Mouse (Mus musculus): ENCODE results near the gene Fzr1. TPM values are rescaled to one million over a fixed set of nuclear protein-coding genes. Genes with fewer than 3 reads are reported as not detected.

The Fzr1 gene
- total and polyA plus RNA-seq, 3 experiments: 20.7 to 115 TPM; not detected in 1

DNA sequence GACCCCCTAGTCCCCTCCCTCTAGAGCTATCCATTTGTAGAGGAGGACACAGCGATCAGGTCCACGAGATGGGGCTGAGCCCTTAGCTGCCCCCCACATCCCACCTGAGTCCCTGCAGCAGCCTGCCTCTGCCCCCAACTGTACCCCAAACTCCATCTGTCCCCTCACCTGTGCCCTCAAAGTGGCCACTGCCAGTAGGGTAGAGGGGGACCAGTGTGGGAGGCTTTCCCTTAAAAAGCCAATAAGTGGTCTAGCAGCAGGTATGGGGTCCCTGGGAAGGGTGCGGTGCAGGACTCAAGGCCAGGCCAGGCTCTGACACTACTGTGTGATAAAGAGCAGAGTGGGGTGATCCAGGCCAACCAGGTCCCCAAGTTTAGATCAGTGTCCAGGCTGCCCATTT lies 49.0 kb upstream of the Fzr1 start:
- Histone ChIP-seq H3K4me1 (ENCODE audit: control insufficient read depth in 1 of 2, insufficient read depth in 2 of 2, low read length in 2 of 2) (peaks cover 0 to 12% of the 10 kb centered on the region in 2 experiments; a peak in 2 of 4 replicates), H3K79me2 (ENCODE audit: control insufficient read depth, insufficient read depth, low read length, poor library complexity) (peaks cover 7% of the 10 kb centered on the region), H3K9me3 (replicated peaks; ENCODE audit: insufficient read depth, low read length) (no peaks in the 10 kb centered on the region), H3K27me3 (ENCODE audit: control insufficient read depth in 1 of 2, insufficient read depth in 2 of 2, low read length in 2 of 2) (no peaks in the 10 kb centered on the region), H3K4me3 (ENCODE audit: control insufficient read depth in 1 of 2, insufficient read depth in 1 of 2, low read depth in 2 of 2, low read length in 2 of 2) (peak overlapping the region; percentile 66 to 91), H3K36me3 (ENCODE audit: control insufficient read depth in 1 of 2, insufficient read depth in 2 of 2, low read length in 2 of 2) (peaks cover 0 to 3% of the 10 kb centered on the region in 2 experiments; a peak in 1 of 4 replicates), H3K9ac (ENCODE audit: control insufficient read depth, low read depth, low read length, poor library complexity, severe bottlenecking) (peak overlapping the region; percentile 53), H3K27ac (ENCODE audit: control insufficient read depth, low read depth, low read length) (no peak overlapping the region)
- TF ChIP-seq BHLHE40 (IDR thresholded peaks at IDR 0.05; ENCODE audit: borderline replicate concordance, low read depth, low read length) (no peak), ZNF384 (IDR thresholded peaks at IDR 0.05; ENCODE audit: low read depth, low read length) (no peak), MAFK (IDR thresholded peaks at IDR 0.05; ENCODE audit: borderline replicate concordance, low read depth, low read length) (no peak), HCFC1 (IDR thresholded peaks at IDR 0.05; ENCODE audit: low read depth, low read length) (no peak), POLR2AphosphoS5 (IDR thresholded peaks at IDR 0.05; ENCODE audit: borderline replicate concordance, low read depth, low read length) (no peak), GATA1 (IDR thresholded peaks at IDR 0.05; ENCODE audit: low read depth, low read length) (no peak), JUND (IDR thresholded peaks at IDR 0.05; ENCODE audit: low read depth, low read length) (no peak), E2F4 (IDR thresholded peaks at IDR 0.05; ENCODE audit: borderline replicate concordance, low read depth, low read length) (no peak), USF2 (IDR thresholded peaks at IDR 0.05; ENCODE audit: borderline replicate concordance in 1 of 2, insufficient read depth in 1 of 2, low read depth in 1 of 2, low read length in 2 of 2) (no peak), POLR2A (IDR thresholded peaks at IDR 0.05; ENCODE audit: control insufficient read depth in 1 of 2, insufficient read depth in 1 of 2, low read depth in 1 of 2, low read length in 2 of 2, poor library complexity in 1 of 2) (no peak), MAZ (IDR thresholded peaks at IDR 0.05; ENCODE audit: low read depth, low read length) (no peak), ZC3H11A (IDR thresholded peaks at IDR 0.05; ENCODE audit: low read depth, low read length) (no peak), MYC (IDR thresholded peaks at IDR 0.05; ENCODE audit: low read depth, low read length) (no peak), ZMIZ1 (IDR thresholded peaks at IDR 0.05; ENCODE audit: low read depth, low read length) (no peak), TAL1 (IDR thresholded peaks at IDR 0.05; ENCODE audit: low read length) (no peak), NELFE (IDR thresholded peaks at IDR 0.05; ENCODE audit: low read depth, low read length) (no peak), ETS1 (IDR thresholded peaks at IDR 0.05; ENCODE audit: low read depth, low read length) (no peak), NRF1 (IDR thresholded peaks at IDR 0.05; ENCODE audit: insufficient read depth, low read depth, low read length, poor library complexity, severe bottlenecking) (no peak), CHD1 (IDR thresholded peaks at IDR 0.05; ENCODE audit: low read depth, low read length) (no peak), TCF12 (IDR thresholded peaks at IDR 0.05; ENCODE audit: low read depth, low read length) (no peak)
- no peak for DNase-seq (ENCODE audit: low read depth, low spot score)

DNA sequence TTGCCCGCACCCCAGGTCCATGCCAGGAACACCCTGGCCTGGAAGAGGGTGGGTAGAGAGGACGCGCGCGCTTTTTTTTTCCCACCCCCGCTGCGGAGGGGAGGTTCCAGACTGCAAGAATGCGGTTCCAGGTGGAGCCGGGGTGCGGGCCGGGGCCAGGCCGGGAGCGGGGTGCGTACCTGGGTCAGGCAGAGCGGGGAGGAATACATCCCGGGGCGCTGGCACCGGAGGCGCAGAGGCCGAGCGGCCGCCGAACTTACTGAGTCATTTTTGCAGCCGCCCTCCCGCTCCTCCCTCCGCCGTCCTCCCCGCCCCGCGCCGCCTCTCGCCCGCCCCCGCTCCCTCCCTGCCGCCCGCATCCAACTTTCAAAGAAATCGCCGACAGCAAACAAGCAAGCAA lies 48.6 kb upstream of the Fzr1 start:
- Histone ChIP-seq H3K4me1 (ENCODE audit: control insufficient read depth in 1 of 2, insufficient read depth in 2 of 2, low read length in 2 of 2) (peaks cover 0 to 9% of the 10 kb centered on the region in 2 experiments; a peak in 2 of 4 replicates), H3K27ac (ENCODE audit: control insufficient read depth, low read depth, low read length) (peak overlapping the region; percentile 11), H3K9ac (ENCODE audit: control insufficient read depth, low read depth, low read length, poor library complexity, severe bottlenecking) (peak overlapping the region; percentile 81), H3K9me3 (replicated peaks; ENCODE audit: insufficient read depth, low read length) (no peaks in the 10 kb centered on the region), H3K27me3 (ENCODE audit: control insufficient read depth in 1 of 2, insufficient read depth in 2 of 2, low read length in 2 of 2) (no peaks in the 10 kb centered on the region), H3K4me3 (ENCODE audit: control insufficient read depth in 1 of 2, insufficient read depth in 1 of 2, low read depth in 2 of 2, low read length in 2 of 2) (peak overlapping the region; percentile 66 to 91), H3K36me3 (ENCODE audit: control insufficient read depth in 1 of 2, insufficient read depth in 2 of 2, low read length in 2 of 2) (peaks cover 0 to 3% of the 10 kb centered on the region in 2 experiments; a peak in 1 of 4 replicates), H3K79me2 (ENCODE audit: control insufficient read depth, insufficient read depth, low read length, poor library complexity) (peaks cover 7% of the 10 kb centered on the region)
- 0 out of 2 replicates have a peak, but pooled peaks have one; percentile 10 for TF ChIP-seq NRF1 (IDR thresholded peaks at IDR 0.05; ENCODE audit: insufficient read depth, low read depth, low read length, poor library complexity, severe bottlenecking)
- peak; percentile 46 for TF ChIP-seq NELFE (IDR thresholded peaks at IDR 0.05; ENCODE audit: low read depth, low read length)
- peak; percentile 38; the same call in 1 of the 2 replicates for TF ChIP-seq HCFC1 (IDR thresholded peaks at IDR 0.05; ENCODE audit: low read depth, low read length)
- TF ChIP-seq SMC3 (IDR thresholded peaks at IDR 0.05; ENCODE audit: low read depth, low read length): no peak
- TF ChIP-seq POLR2A (IDR thresholded peaks at IDR 0.05; ENCODE audit: control insufficient read depth in 1 of 2, insufficient read depth in 1 of 2, low read depth in 1 of 2, low read length in 2 of 2, poor library complexity in 1 of 2): peak; percentile 31 to 40; a peak in 1 of 4 replicates
- peak; percentile 64 for TF ChIP-seq ZNF384 (IDR thresholded peaks at IDR 0.05; ENCODE audit: low read depth, low read length)
- TF ChIP-seq EP300 (IDR thresholded peaks at IDR 0.05; ENCODE audit: low read depth in 1 of 2, low read length in 2 of 2): no peak
- DNase-seq (ENCODE audit: low read depth, low spot score): peak; percentile 64

All from MEL (cell line).